Mouse (Mus musculus): ENCODE measurements at regions not wholly inside any gene's neighbourhood (a gene's known extent, or its start where the extent isn't known, plus 50 kb on each side); places are given as distances from the start of the nearest gene placed in this dataset.
"Not testable (repeated sequence)": the region's sequence is repeated elsewhere in the genome, so short reads cannot be mapped to it uniquely, and the experiment has no call there.

GRCm38 (mm10) chr11:45424066-45424465 lies 427.8 kb upstream of the Clint1 start:
- DNase-seq (ENCODE audit: extremely low spot score, low spot score); H3K9me3 ChIP-seq; H3K36me3 ChIP-seq (replicated peaks); H3K4me1 ChIP-seq; H3K27me3 ChIP-seq (ENCODE audit: poor library complexity, severe bottlenecking); H3K4me3 ChIP-seq; H3K27ac ChIP-seq: not testable (repeated sequence)

- Histone ChIP-seq H3K27me3 (ENCODE audit: poor library complexity, severe bottlenecking) (no peaks in the 10 kb centered on the region), H3K4me1 (no peaks in the 10 kb centered on the region), H3K27ac (no peak overlapping the region), H3K9me3 (no peaks in the 10 kb centered on the region), H3K36me3 (replicated peaks) (no peaks in the 10 kb centered on the region), H3K4me3 (no peak overlapping the region)
- DNase-seq (ENCODE audit: extremely low spot score, low spot score): no peak
- WGBS: 70% methylated on average over 3 of the region's 3 CpGs
Measured at GRCm38 (mm10) chr11:45440937-45441720, 410.7 kb upstream of the Clint1 start.

- no peak overlapping the region for H3K4me3 ChIP-seq
- no peak overlapping the region for H3K27ac ChIP-seq
- no peaks in the 10 kb centered on the region for H3K36me3 ChIP-seq (replicated peaks)
- DNase-seq (ENCODE audit: extremely low spot score, low spot score): no peak
- H3K9me3 ChIP-seq: no peaks in the 10 kb centered on the region
- 0 out of 2 replicates have a peak, but pooled peaks cover 6% of the 10 kb centered on the region for H3K4me1 ChIP-seq
- H3K27me3 ChIP-seq (ENCODE audit: poor library complexity, severe bottlenecking): no peaks in the 10 kb centered on the region
- 86% methylated on average over 2 of the region's 2 CpGs for WGBS
Measured at GRCm38 (mm10) chr11:45446512-45446911, 405.3 kb upstream of the Clint1 start.

GRCm38 (mm10) chr11:45454234-45454633 lies 397.6 kb upstream of the Clint1 start:
- H3K27ac ChIP-seq: no peak overlapping the region
- H3K36me3 ChIP-seq (replicated peaks): no peaks in the 10 kb centered on the region
- WGBS: 74% methylated on average over 5 of the region's 5 CpGs
- H3K4me3 ChIP-seq: no peak overlapping the region
- no peaks in the 10 kb centered on the region for H3K9me3 ChIP-seq
- no peak for DNase-seq (ENCODE audit: extremely low spot score, low spot score)
- peaks cover 24% of the 10 kb centered on the region for H3K4me1 ChIP-seq
- H3K27me3 ChIP-seq (ENCODE audit: poor library complexity, severe bottlenecking): no peaks in the 10 kb centered on the region

GRCm38 (mm10) chr11:45454933-45455332 lies 396.9 kb upstream of the Clint1 start:
- no peaks in the 10 kb centered on the region for H3K9me3 ChIP-seq
- H3K4me3 ChIP-seq: no peak overlapping the region
- no peaks in the 10 kb centered on the region for H3K27me3 ChIP-seq (ENCODE audit: poor library complexity, severe bottlenecking)
- H3K36me3 ChIP-seq (replicated peaks): no peaks in the 10 kb centered on the region
- 77% methylated on average over 3 of the region's 3 CpGs for WGBS
- H3K27ac ChIP-seq: peak overlapping the region; percentile 71
- no peak for DNase-seq (ENCODE audit: extremely low spot score, low spot score)
- H3K4me1 ChIP-seq: peaks cover 22% of the 10 kb centered on the region

- WGBS: 79% methylated on average over 3 of the region's 3 CpGs
- Histone ChIP-seq H3K27me3 (ENCODE audit: poor library complexity, severe bottlenecking) (no peaks in the 10 kb centered on the region), H3K9me3 (no peaks in the 10 kb centered on the region), H3K4me1 (peaks cover 18% of the 10 kb centered on the region), H3K27ac (no peak overlapping the region), H3K4me3 (no peak overlapping the region), H3K36me3 (replicated peaks) (no peaks in the 10 kb centered on the region)
- no peak for DNase-seq (ENCODE audit: extremely low spot score, low spot score)
Measured at GRCm38 (mm10) chr11:45456724-45457123, 395.1 kb upstream of the Clint1 start.

- 83% methylated on average over 4 of the region's 4 CpGs for WGBS
- Histone ChIP-seq H3K4me1 (peaks cover 18% of the 10 kb centered on the region), H3K36me3 (replicated peaks) (no peaks in the 10 kb centered on the region), H3K27me3 (ENCODE audit: poor library complexity, severe bottlenecking) (no peaks in the 10 kb centered on the region), H3K4me3 (no peak overlapping the region), H3K9me3 (no peaks in the 10 kb centered on the region), H3K27ac (no peak overlapping the region)
- DNase-seq (ENCODE audit: extremely low spot score, low spot score): no peak
Measured at GRCm38 (mm10) chr11:45457597-45457996, 394.3 kb upstream of the Clint1 start.

- DNase-seq (ENCODE audit: extremely low spot score, low spot score): no peak
- H3K27ac ChIP-seq: no peak overlapping the region
- H3K27me3 ChIP-seq (ENCODE audit: poor library complexity, severe bottlenecking): no peaks in the 10 kb centered on the region
- WGBS: 83% methylated on average over 11 of the region's 11 CpGs
- no peaks in the 10 kb centered on the region for H3K36me3 ChIP-seq (replicated peaks)
- H3K4me1 ChIP-seq: peaks cover 9% of the 10 kb centered on the region
- no peaks in the 10 kb centered on the region for H3K9me3 ChIP-seq
- H3K4me3 ChIP-seq: no peak overlapping the region
Measured at GRCm38 (mm10) chr11:45460000-45460792, 391.7 kb upstream of the Clint1 start.

- Histone ChIP-seq H3K27ac (no peak overlapping the region), H3K9me3 (no peaks in the 10 kb centered on the region), H3K4me1 (peaks cover 3% of the 10 kb centered on the region; the same call in 1 of the 2 replicates), H3K4me3 (no peak overlapping the region), H3K27me3 (ENCODE audit: poor library complexity, severe bottlenecking) (no peaks in the 10 kb centered on the region), H3K36me3 (replicated peaks) (no peaks in the 10 kb centered on the region)
- WGBS: 88% methylated on average over 4 of the region's 4 CpGs
- DNase-seq (ENCODE audit: extremely low spot score, low spot score): no peak
Measured at GRCm38 (mm10) chr11:45464501-45464900, 387.4 kb upstream of the Clint1 start.

GRCm38 (mm10) chr11:45466350-45466749 lies 385.5 kb upstream of the Clint1 start:
- Histone ChIP-seq H3K4me1 (peaks cover 3% of the 10 kb centered on the region; the same call in 1 of the 2 replicates), H3K4me3 (no peak overlapping the region), H3K27ac (no peak overlapping the region), H3K27me3 (ENCODE audit: poor library complexity, severe bottlenecking) (no peaks in the 10 kb centered on the region), H3K9me3 (no peaks in the 10 kb centered on the region), H3K36me3 (replicated peaks) (no peaks in the 10 kb centered on the region)
- DNase-seq (ENCODE audit: extremely low spot score, low spot score): no peak
- 91% methylated on average over 3 of the region's 3 CpGs for WGBS

- H3K36me3 ChIP-seq (replicated peaks): no peaks in the 10 kb centered on the region
- H3K27me3 ChIP-seq (ENCODE audit: poor library complexity, severe bottlenecking): no peaks in the 10 kb centered on the region
- H3K4me1 ChIP-seq: no peaks in the 10 kb centered on the region
- H3K27ac ChIP-seq: no peak overlapping the region
- 76% methylated on average over 5 of the region's 5 CpGs for WGBS
- H3K9me3 ChIP-seq: no peaks in the 10 kb centered on the region
- no peak overlapping the region for H3K4me3 ChIP-seq
- DNase-seq (ENCODE audit: extremely low spot score, low spot score): no peak
Measured at GRCm38 (mm10) chr11:45472171-45472570, 379.7 kb upstream of the Clint1 start.

- no peak overlapping the region for H3K4me3 ChIP-seq
- no peaks in the 10 kb centered on the region for H3K36me3 ChIP-seq (replicated peaks)
- DNase-seq (ENCODE audit: extremely low spot score, low spot score): no peak
Measured at GRCm38 (mm10) chr11:45476917-45477316, 374.9 kb upstream of the Clint1 start.

GRCm38 (mm10) chr11:45485950-45486349 lies 365.9 kb upstream of the Clint1 start:
- Histone ChIP-seq H3K36me3 (replicated peaks) (no peaks in the 10 kb centered on the region), H3K27me3 (ENCODE audit: poor library complexity, severe bottlenecking) (no peaks in the 10 kb centered on the region), H3K4me1 (peaks cover 5% of the 10 kb centered on the region), H3K9me3 (no peaks in the 10 kb centered on the region), H3K27ac (no peak overlapping the region), H3K4me3 (no peak overlapping the region)
- no peak for DNase-seq (ENCODE audit: extremely low spot score, low spot score)
- 93% methylated on average over 4 of the region's 4 CpGs for WGBS

More at GRCm38 (mm10) chr11:45476917-45477316, 374.9 kb upstream of the Clint1 start:
- 74% methylated on average over 4 of the region's 4 CpGs for WGBS
- H3K27ac ChIP-seq: no peak overlapping the region
- no peaks in the 10 kb centered on the region for H3K27me3 ChIP-seq (ENCODE audit: poor library complexity, severe bottlenecking)
- H3K9me3 ChIP-seq: no peaks in the 10 kb centered on the region
- H3K4me1 ChIP-seq: no peaks in the 10 kb centered on the region

Data from forebrain, embryonic 10.5 days (tissue).